Mouse (Mus musculus): ENCODE results near the gene Hacd3. TPM values are rescaled to one million over a fixed set of nuclear protein-coding genes. Genes with fewer than 3 reads are reported as not detected.

Gene Hacd3
- polyA plus RNA-seq (2011; ENCODE audit: insufficient read length, low read depth, missing spikeins) = 39.7 and 46.7 TPM in 2 replicates

DNA sequence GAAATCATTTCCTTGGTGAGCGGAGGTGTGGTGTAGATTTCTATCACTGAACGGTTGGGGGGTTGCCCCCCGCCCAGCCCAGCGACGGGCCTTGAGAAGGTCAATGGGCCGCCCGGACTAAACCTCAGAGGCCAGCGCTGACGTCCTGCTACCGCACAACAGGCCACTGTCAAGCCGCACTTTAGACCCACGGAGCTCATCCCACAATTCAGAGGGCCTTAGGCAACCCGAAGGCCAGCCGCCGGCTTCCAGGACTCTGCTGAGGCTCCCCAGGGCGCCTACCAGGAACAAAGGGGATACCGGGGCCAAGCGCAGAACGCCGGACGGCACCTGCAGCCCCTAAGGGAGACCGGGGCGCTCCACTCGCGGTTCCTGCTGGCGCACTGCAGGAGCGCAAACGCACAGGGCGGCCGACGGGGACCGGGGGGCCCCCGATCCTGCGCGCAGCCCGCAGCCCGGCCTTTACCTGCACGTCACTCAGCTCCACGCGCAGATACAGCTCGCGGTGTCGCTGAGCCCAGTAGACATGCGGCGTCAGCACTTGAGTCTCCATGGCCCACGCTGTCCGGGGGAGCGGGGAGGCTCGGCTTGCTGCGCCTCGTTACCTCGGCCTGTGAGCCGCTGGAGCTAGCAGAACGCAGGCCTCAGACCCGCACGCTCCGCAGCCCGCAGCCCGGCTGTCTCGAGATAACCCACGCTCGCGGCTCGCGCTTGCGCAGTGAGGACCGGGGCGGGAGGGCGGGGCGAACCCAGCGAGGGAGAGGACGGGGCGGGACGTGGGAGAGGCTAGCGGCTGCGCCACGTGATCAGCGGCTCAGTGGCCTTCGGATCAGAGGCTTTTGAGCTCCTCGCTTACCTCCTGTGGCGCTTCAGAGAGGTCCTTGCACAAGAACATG is at the start of gene Hacd3:
TSS of gene Hacd3 (minus strand) at position 703 of the 896 bp plus-strand sequence.
- TF ChIP-seq CTCF (IDR thresholded peaks at IDR 0.05; ENCODE audit: borderline replicate concordance, insufficient read depth, low read length) (no peak), POLR2A (IDR thresholded peaks at IDR 0.05; ENCODE audit: low read depth, low read length) (peak; percentile 93)
- H3K4me3 ChIP-seq (ENCODE audit: insufficient read depth, low read length) = peak within 1 kb of the TSS; percentile 86
- H3K4me1 ChIP-seq (ENCODE audit: control insufficient read depth, insufficient read depth, low read length) = peaks cover 4% of the 10 kb centered on the region; the same call in 1 of the 2 replicates
- peak within 1 kb of the TSS; percentile 51 for H3K27ac ChIP-seq (ENCODE audit: insufficient read depth, low read length)

GRCm38 (mm10) chr9:65070587-65070986 is 49.1 kb upstream of the Hacd3 start:
- Histone ChIP-seq H3K27ac (ENCODE audit: insufficient read depth, low read length) (no peak overlapping the region), H3K4me3 (ENCODE audit: insufficient read depth, low read length) (no peak overlapping the region)
- TF ChIP-seq CTCF (IDR thresholded peaks at IDR 0.05; ENCODE audit: borderline replicate concordance, insufficient read depth, low read length) (no peak), POLR2A (IDR thresholded peaks at IDR 0.05; ENCODE audit: low read depth, low read length) (no peak)

GRCm38 (mm10) chr9:65064251-65064650 is 42.8 kb upstream of the Hacd3 start:
- H3K4me1 ChIP-seq (ENCODE audit: control insufficient read depth, insufficient read depth, low read length) = no peaks in the 10 kb centered on the region
- H3K4me3 ChIP-seq (ENCODE audit: insufficient read depth, low read length) = no peak overlapping the region
- H3K27ac ChIP-seq (ENCODE audit: insufficient read depth, low read length) = no peak overlapping the region
- TF ChIP-seq CTCF (IDR thresholded peaks at IDR 0.05; ENCODE audit: borderline replicate concordance, insufficient read depth, low read length) (no peak), POLR2A (IDR thresholded peaks at IDR 0.05; ENCODE audit: low read depth, low read length) (no peak)

More at GRCm38 (mm10) chr9:65070587-65070986, 49.1 kb upstream of the Hacd3 start:
- no peaks in the 10 kb centered on the region for H3K4me1 ChIP-seq (ENCODE audit: control insufficient read depth, insufficient read depth, low read length)

DNA sequence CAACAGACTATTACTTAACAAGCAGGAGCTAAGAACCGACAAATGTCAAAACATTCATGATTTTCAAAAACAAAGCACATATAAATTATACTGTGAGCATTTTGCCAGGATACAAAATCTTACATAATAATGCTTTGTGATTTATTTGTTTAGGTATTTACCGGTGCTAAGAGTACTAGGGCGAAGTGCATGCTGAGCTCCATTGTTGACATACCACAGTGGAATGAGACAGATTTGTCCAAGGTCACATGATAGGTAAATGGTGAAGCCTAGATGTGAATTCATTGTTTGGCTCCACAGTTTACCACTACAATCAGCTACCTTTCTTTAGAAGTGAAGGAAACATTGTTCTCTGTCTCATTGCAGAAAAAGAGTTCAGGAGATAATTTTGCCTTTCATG is 29.5 kb upstream of the Hacd3 start:
- H3K4me3 ChIP-seq (ENCODE audit: insufficient read depth, low read length) = no peak overlapping the region
- no peak overlapping the region for H3K27ac ChIP-seq (ENCODE audit: insufficient read depth, low read length)
- H3K4me1 ChIP-seq (ENCODE audit: control insufficient read depth, insufficient read depth, low read length) = peaks cover 4% of the 10 kb centered on the region; the same call in 1 of the 2 replicates
- TF ChIP-seq CTCF (IDR thresholded peaks at IDR 0.05; ENCODE audit: borderline replicate concordance, insufficient read depth, low read length) = no peak

- no peak overlapping the region for H3K4me3 ChIP-seq (ENCODE audit: insufficient read depth, low read length)
- no peak overlapping the region for H3K27ac ChIP-seq (ENCODE audit: insufficient read depth, low read length)
- H3K4me1 ChIP-seq (ENCODE audit: control insufficient read depth, insufficient read depth, low read length) = peaks cover 4% of the 10 kb centered on the region; the same call in 1 of the 2 replicates
- TF ChIP-seq CTCF (IDR thresholded peaks at IDR 0.05; ENCODE audit: borderline replicate concordance, insufficient read depth, low read length) = no peak
- no peak for TF ChIP-seq POLR2A (IDR thresholded peaks at IDR 0.05; ENCODE audit: low read depth, low read length)
Measured at GRCm38 (mm10) chr9:65049422-65049821, 27.9 kb upstream of the Hacd3 start.

- H3K4me1 ChIP-seq (ENCODE audit: control insufficient read depth, insufficient read depth, low read length) = peaks cover 4% of the 10 kb centered on the region; the same call in 1 of the 2 replicates
- no peak overlapping the region for H3K4me3 ChIP-seq (ENCODE audit: insufficient read depth, low read length)
- TF ChIP-seq POLR2A (IDR thresholded peaks at IDR 0.05; ENCODE audit: low read depth, low read length) = no peak
- no peak for TF ChIP-seq CTCF (IDR thresholded peaks at IDR 0.05; ENCODE audit: borderline replicate concordance, insufficient read depth, low read length)
- H3K27ac ChIP-seq (ENCODE audit: insufficient read depth, low read length) = no peak overlapping the region
Measured at GRCm38 (mm10) chr9:65046993-65047392, 25.5 kb upstream of the Hacd3 start.

DNA sequence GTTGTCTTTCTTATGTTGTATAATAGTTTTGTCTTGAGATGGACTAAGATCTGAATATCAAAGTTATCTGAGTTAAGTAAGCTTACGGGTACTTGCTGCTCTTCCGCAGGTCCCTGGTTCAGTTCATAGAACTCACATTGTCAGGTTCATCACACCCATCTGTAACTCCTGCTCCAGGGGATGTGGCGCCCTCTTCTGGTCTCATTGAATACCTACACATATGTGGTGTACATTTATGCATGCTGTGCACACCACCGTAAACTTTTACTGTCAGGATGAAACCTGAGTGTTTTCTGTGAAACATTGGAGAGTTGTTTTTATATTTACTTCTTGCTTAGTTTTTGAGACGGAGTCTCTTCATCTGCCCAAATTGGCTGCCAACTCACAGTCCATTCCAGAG is 19.9 kb upstream of the Hacd3 start:
- Histone ChIP-seq H3K27ac (ENCODE audit: insufficient read depth, low read length) (no peak overlapping the region), H3K4me1 (ENCODE audit: control insufficient read depth, insufficient read depth, low read length) (no peaks in the 10 kb centered on the region), H3K4me3 (ENCODE audit: insufficient read depth, low read length) (no peak overlapping the region)
- TF ChIP-seq CTCF (IDR thresholded peaks at IDR 0.05; ENCODE audit: borderline replicate concordance, insufficient read depth, low read length) (no peak), POLR2A (IDR thresholded peaks at IDR 0.05; ENCODE audit: low read depth, low read length) (no peak)

DNA sequence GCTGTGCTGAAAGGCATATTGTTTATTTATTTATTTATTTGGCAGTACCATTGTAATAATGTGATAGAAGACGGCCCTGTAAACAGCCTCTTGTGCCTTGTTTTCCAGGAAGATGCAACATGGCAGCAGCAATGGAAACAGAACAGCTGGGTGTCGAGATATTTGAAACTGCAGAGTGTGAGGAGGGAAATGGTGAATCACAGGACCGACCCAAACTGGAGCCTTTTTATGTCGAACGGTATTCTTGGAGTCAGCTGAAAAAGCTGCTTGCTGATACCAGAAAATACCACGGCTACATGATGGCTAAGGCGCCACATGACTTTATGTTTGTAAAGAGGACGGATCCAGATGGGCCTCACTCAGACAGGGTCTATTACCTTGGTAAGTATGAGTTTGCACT is 15.4 kb upstream of the Hacd3 start:
- H3K27ac ChIP-seq (ENCODE audit: insufficient read depth, low read length) = no peak overlapping the region
- no peaks in the 10 kb centered on the region for H3K4me1 ChIP-seq (ENCODE audit: control insufficient read depth, insufficient read depth, low read length)
- TF ChIP-seq CTCF (IDR thresholded peaks at IDR 0.05; ENCODE audit: borderline replicate concordance, insufficient read depth, low read length) = no peak
- TF ChIP-seq POLR2A (IDR thresholded peaks at IDR 0.05; ENCODE audit: low read depth, low read length) = no peak
- no peak overlapping the region for H3K4me3 ChIP-seq (ENCODE audit: insufficient read depth, low read length)

DNA sequence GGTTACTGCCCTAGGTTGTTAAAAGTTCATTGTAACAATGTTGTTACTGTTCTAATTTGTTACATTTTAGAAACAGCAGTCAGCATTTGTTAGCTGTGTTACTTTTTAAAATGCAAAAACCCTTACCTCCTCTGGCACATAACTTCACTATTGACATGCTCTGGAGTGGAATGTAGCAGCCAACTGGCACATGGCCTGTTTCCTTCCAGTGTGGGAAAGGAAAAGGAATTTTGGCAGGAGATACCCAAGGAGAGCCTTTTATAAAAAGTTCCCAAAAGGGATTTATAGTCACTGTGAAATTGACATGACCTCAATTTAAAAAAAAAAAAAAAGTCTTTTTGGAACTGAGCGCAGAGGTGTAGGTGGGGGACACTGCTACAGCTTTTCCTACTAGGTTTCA is 15.0 kb upstream of the Hacd3 start:
- Histone ChIP-seq H3K4me3 (ENCODE audit: insufficient read depth, low read length) (no peak overlapping the region), H3K4me1 (ENCODE audit: control insufficient read depth, insufficient read depth, low read length) (no peaks in the 10 kb centered on the region), H3K27ac (ENCODE audit: insufficient read depth, low read length) (no peak overlapping the region)
- TF ChIP-seq CTCF (IDR thresholded peaks at IDR 0.05; ENCODE audit: borderline replicate concordance, insufficient read depth, low read length) = no peak
- TF ChIP-seq POLR2A (IDR thresholded peaks at IDR 0.05; ENCODE audit: low read depth, low read length) = no peak
